Mouse (Mus musculus): ENCODE data around the gene 9430038I01Rik.
A peak's percentile ranks its signal among the peaks of the same experiment; 100 is the strongest.
"Not testable (repeated sequence)": the region's sequence is repeated elsewhere in the genome, so short reads cannot be mapped to it uniquely, and the experiment has no call there.

Gene 9430038I01Rik

GRCm38 (mm10) chr7:137410337-137411197 is at the start of gene 9430038I01Rik:
9430038I01Rik (minus strand) TSS chr7:137410762.
- DNase-seq = peak; percentile 98

- no peak for DNase-seq
Measured at GRCm38 (mm10) chr7:137445321-137445720, 34.8 kb upstream of the 9430038I01Rik start.

GRCm38 (mm10) chr7:137442951-137443350 is 32.4 kb upstream of the 9430038I01Rik start:
- no peak for DNase-seq

DNA sequence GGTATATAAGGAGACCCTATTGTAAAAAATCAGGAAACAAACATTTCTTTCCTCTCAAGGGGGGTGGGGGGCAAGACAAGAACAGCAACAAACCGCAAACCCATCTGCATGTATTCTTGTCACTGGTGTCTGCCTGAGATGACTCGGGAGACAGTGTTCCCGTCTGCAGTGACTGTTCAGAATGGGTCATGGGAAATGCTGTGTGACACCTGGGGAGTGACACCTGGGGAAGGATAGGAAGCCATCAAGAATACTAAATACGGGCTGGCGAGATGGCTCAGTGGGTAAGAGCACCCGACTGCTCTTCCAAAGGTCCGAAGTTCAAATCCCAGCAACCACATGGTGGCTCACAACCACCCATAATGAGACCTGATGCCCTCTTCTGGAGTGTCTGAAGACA is 28.4 kb upstream of the 9430038I01Rik start:
- not testable (repeated sequence) for DNase-seq

DNA sequence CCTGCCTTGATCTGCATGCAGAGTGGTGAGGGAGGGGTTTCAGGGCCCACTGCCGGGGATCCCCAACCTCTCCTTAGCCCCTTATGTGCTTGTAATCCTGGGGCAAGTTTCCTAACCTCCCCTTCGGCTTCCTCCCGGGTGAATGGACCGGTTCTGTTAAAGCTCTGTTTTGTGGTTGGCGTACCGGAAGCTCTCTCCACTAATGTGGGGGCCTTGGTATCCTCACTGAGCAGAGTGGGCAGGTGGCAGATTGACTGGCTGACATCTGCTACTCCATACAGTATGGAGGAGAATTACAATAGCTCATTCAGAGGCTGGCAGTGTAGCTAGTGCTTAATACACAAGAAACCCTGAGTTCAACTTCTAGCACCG is 27.6 kb upstream of the 9430038I01Rik start:
- no peak for DNase-seq

DNA sequence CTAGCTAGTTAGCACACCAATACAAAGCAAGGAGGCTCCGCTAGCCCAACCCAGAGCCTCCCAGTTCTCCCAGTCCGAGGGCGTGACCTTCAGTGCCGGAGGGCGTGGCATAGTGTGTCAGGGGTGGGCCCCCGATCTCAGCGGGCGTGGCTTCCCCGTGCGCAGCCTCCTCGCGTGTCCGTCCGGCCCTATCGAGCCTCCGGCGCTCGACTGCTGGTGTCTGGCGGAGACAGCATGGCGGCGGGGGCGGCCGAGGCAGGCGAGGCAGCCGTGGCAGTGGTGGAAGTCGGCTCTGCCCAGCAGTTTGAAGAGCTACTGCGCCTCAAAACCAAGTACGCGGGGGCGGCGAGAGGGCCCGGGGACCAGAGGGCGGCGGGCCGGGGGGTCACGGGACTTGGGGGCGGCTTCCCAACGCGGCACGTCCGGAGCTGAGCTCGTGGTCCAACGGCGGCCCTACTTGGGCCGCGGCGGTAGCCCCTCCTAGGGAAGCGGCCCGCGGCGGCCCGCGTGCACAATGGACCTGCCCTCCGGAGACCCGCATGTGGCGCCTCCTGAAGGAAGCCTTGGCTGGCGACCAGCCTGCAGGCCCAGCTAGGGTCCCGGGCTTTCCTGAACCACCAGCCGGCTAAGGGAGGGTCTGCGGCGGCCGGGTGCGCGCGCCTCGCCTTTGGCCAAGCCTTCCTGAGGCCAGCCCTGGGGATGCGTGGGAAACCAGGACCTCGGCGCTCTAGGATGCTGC is 27.0 kb upstream of the 9430038I01Rik start, which contains the start of gene Glrx3:
Glrx3 (plus strand) TSS at position 175 of the 739 bp plus-strand sequence.
- DNase-seq = peak; percentile 96

DNA sequence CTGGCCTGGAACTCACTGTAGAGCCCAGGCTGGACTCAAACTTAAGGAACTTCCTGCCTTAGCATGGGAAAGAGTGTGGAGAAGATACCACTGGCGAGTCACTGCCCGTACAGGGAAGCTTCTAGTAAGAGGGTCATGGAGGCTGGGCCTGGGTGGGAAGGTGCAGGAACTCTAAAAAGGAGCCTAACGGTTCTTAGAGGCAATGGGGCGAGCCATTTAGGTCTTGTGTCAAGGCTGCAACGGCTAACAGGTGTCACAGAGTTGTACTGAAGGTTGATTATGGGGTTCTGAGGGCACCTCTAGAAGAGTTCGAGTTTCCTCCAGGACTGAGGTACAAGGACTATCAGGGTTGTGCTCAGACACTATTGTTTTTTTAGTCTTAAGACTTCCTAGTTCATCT is 26.3 kb upstream of the 9430038I01Rik start:
- peak; percentile 14 for DNase-seq

DNA sequence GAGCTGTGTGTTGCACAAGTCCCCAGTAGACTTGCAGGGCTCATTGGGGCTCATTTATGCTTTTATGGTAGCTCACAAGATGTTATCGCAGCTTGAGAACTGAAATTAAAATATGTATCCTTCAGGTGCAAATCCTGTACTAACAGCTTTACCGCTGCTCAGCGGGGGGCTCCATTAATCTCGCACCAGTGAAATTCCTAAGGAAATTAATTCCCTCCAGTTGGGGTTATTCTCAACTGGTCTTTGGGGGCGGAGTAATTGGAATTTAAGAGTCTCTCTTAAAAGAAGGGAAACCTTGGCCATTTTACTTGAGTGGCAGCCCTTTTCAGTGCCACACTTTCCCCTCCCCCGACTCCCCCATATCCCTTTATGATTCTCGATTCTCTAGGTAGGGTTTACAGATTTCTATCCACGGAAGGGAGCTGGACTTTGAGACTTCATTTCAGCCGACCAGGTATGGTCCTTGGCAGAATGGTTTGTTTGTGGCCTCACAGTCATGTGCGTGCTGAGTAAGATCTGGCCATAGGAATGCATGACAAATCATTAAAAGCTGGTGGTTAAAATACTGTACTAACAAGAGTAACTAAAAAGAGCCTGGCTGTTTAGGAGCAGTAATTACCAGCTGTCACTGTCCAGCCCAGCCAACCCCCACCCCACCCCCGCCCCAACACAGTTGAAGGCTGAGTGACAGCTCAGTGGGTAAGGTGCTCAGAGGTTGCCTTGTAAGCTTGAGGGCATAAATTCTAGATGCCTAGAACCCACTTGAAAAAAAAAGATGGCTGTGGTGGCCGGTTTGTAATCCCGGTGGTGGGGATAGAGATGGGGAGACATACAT is 21.4 kb upstream of the 9430038I01Rik start:
- DNase-seq = peak; percentile 52

DNA sequence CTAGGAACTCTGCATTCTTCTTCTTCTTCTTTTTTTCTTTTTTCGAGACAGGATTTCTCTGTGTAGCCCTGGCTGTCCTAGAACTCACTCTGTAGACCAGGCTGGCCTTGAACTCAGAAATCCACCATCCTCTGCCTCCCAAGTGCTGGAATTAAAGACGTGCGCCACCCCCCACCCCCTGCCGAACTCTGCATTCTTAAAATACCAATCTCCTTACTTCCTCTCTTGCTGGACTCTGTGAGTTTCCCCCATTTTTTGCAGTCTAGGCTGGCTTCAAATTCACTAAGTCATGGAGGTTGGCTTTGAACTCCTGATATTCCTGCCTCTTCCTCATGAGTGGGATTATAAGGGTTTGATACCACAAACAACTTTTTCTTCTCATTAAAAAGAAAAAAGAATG is 16.1 kb upstream of the 9430038I01Rik start:
- no peak for DNase-seq

DNA sequence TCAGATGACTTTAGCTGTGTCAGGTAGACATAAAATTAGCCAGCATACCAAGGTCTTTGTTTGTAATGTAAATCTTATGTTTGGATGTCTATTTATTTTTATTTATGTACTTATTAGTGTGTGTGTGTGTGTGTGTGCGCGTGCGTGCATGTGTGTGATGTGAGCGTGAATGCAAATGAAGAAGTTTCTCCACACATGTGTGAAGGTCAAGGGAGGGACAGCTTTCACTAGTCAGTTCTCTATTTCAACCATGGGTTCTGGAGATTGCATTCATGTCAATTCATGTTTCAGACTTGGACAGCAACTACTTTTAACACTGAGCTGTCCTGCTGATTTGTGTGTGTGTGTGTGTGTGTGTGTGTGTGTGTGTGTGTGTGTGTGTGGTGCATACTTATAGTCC is 10.7 kb upstream of the 9430038I01Rik start:
- no peak for DNase-seq

- no peak for DNase-seq
Measured at GRCm38 (mm10) chr7:137420550-137420949, 10.0 kb upstream of the 9430038I01Rik start.

DNA sequence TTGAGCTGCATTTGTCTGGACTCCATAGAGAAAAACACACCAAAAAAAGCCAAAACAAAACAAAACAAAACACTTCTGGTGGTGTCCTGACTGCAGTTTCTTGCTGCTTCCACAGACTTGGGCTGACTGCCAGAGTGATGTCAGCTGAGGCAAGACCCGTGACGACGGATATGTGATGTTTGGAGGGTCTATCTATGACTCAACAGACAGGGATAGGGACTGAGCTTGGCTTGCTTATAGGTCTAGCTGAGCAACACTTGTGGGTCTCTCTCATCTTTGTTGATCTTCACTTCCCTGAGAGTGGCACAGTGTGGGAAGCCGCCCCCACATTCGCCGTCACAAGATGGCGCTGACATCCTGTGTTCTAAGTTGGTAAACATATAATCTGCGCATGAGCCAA is 4.1 kb upstream of the 9430038I01Rik start:
- DNase-seq = no peak

- no peak for DNase-seq
Measured at GRCm38 (mm10) chr7:137407428-137408058, 3.0 kb downstream of the 9430038I01Rik start.

GRCm38 (mm10) chr7:137404146-137404545 is 6.4 kb downstream of the 9430038I01Rik start:
- no peak for DNase-seq

GRCm38 (mm10) chr7:137398973-137399372 is 11.6 kb downstream of the 9430038I01Rik start:
- no peak for DNase-seq

GRCm38 (mm10) chr7:137397361-137397910 is 13.1 kb downstream of the 9430038I01Rik start:
- DNase-seq = no peak

DNA sequence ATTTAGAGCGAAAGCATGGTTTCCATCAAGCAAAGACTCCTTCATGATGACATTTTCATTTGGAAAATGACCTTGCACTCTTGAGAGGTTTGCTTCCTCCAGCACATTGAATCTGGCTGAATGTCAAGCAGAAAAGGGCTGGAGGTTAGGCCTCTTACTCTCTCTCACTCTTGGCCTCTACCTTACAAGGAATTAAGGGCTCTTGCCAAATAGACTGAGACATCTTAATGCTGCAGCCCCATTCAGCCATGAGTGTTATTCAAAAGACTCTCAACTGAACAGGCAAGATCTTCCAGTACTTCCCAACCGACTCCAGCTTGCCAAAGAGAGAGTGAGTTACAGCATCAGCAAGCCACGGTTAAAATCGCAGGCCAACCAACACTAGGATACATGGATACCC is 15.1 kb downstream of the 9430038I01Rik start:
- no peak for DNase-seq

DNA sequence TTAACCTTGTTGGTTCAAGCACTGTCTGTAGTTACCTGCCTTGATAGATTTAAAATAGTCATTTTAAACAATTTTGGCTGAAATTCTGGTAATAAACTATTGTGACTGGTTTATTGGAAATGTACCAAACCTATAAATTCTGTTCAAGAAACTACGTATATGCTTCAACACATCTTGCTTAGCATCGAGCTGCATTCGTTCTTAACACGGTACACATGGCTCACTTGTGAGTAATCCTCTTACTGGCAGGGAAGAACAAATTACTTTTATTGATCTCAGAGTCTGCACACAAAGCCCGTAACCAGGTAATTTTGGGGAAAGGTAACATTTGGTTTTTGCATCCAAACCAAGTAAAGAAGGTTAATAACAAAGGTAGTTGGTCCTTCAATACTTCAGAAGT is 22.7 kb downstream of the 9430038I01Rik start:
- DNase-seq = no peak

DNA sequence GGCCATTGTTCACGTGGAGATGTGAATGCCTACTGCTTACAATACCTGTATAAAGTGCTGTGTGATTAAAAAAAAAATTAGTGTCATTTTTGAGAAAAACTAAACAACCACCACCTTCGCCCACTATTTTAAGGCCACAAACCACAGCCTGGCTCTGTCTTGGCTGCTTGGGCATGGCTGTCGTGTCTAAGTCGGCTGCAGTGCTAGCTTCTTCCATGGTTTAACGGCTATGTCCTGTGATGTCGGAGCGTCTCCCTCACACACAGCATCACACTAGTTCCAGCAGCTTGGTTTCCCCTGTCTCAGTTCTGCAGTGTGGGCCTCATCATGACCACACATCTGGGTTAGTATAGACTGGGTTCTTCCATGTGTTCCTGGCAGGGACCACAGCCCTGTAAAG is 35.6 kb downstream of the 9430038I01Rik start:
- DNase-seq = no peak

- no peak for DNase-seq
Measured at GRCm38 (mm10) chr7:137371770-137372169, 38.8 kb downstream of the 9430038I01Rik start.

DNA sequence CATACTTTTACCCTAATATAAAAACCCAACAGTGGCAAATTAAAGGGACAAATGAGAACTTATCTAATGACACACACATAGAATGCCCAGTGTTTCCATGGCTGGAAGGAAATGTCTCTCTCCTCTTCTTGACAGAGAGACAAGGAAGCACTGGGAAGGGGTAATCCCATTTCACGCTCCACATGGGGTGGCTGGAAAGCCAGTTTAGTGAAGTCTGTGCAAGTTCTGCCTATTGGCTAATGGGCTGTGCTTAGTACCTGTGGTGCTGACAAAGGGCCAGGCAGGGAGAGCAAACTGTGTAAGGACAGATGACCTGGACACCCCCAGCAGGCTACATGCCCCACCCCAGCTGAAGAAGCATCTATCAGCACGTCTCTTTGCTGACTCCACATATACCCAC is 40.4 kb downstream of the 9430038I01Rik start:
- no peak for DNase-seq

- no peak for DNase-seq
Measured at GRCm38 (mm10) chr7:137366736-137367135, 43.8 kb downstream of the 9430038I01Rik start.
